ENCODE assay signal across 22 mouse cellular contexts in the genomic region with DNA sequence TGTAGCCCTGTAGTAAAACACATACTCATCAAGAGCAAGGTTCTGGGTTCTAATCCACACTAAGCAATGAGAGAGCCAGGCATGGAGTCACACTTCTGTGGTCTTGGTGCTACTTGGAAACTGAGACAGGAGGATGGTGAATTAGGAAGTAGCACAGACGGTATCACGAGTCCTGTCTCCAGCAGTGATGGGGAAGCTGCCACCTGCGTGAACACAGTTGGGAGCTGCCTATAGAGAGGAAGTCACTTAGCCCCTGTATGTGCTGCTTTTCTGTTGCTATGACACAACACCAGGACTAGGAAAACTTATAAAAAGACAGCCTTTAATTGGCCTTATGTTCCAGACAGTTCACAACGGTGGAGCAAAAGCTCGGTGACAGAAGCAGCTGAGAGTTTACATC. TPM values are rescaled to one million over a fixed set of nuclear protein-coding genes. Genes with fewer than 3 reads are reported as not detected.
DNase-seq lines count a peak whose midpoint lies in the region; ATAC-seq and TF ChIP-seq lines count a peak whose summit lies in the region.
"Had no signal": no experiment of that assay in that cellular context is flagged by ENCODE, and none has a peak within 500 bp of the region (broad histone marks: within the 10 kb centered on the region; RNA-seq: fewer than 3 reads in every experiment).

No protein-coding gene starts in this region.

- H3K27ac ChIP-seq in MEL (ENCODE audit: control insufficient read depth, low read depth, low read length) = no peak overlapping the region
- H3K27ac ChIP-seq: embryonic facial prominence, embryonic 15.5 days; forebrain, embryonic 15.5 days; hindbrain, embryonic 10.5 days; hindbrain, embryonic 15.5 days had no signal

- no peak for TF ChIP-seq POLR2A in MEL (IDR thresholded peaks at IDR 0.05; ENCODE audit: control insufficient read depth in 1 of 2, insufficient read depth in 1 of 2, low read depth in 1 of 2, low read length in 2 of 2, poor library complexity in 1 of 2)

- peaks cover 0 to 16% of the 10 kb centered on the region in 2 experiments; a peak in 2 of 4 replicates for H3K36me3 ChIP-seq in MEL (ENCODE audit: control insufficient read depth in 1 of 2, insufficient read depth in 2 of 2, low read length in 2 of 2)
- H3K36me3 ChIP-seq in splenic B cell, adult 2 months (ENCODE audit: control insufficient read depth, insufficient read depth, low read length, poor library complexity, severe bottlenecking) = no peaks in the 10 kb centered on the region
- H3K36me3 ChIP-seq: embryonic facial prominence, embryonic 15.5 days; forebrain, embryonic 15.5 days; G1E; heart, embryonic 12.5 days; hindbrain, embryonic 10.5 days; hindbrain, embryonic 15.5 days had no signal

- peak; percentile 68 for ATAC-seq in granulocyte monocyte progenitor cell, adult 5-6 weeks (replicated peaks; ENCODE audit: poor library complexity, severe bottlenecking)
- ATAC-seq: activated CD4-positive, CD25-positive, alpha-beta regulatory T cell, adult 4 months; CD4-positive, CD25-positive, alpha-beta regulatory T cell, adult 4 months; forebrain, embryonic 15.5 days; Patski had no signal

- TF ChIP-seq RAD21 in MEL (IDR thresholded peaks at IDR 0.05; ENCODE audit: low read depth, low read length) = no peak

- TF ChIP-seq EP300 in MEL (IDR thresholded peaks at IDR 0.05; ENCODE audit: low read depth in 1 of 2, low read length in 2 of 2) = no peak; a peak in 1 of 4 replicates

- H3K9me3 ChIP-seq in MEL (replicated peaks; ENCODE audit: insufficient read depth, low read length) = no peaks in the 10 kb centered on the region
- H3K9me3 ChIP-seq: embryonic facial prominence, embryonic 15.5 days; forebrain, embryonic 15.5 days; G1E; heart, embryonic 12.5 days; hindbrain, embryonic 10.5 days; hindbrain, embryonic 15.5 days had no signal

- peak; percentile 19 for DNase-seq in A20 (ENCODE audit: low read depth, low spot score)
- peak; percentile 61 for DNase-seq in MEL (ENCODE audit: low read depth, low spot score)
- DNase-seq in splenic B cell, adult 2 months (ENCODE audit: low read depth, low spot score) = peak; percentile 12
- no peak for DNase-seq in cerebellum, postnatal 36 days
- no peak for DNase-seq in thymus, postnatal 0 days (ENCODE audit: low spot score)
- DNase-seq: adrenal gland, postnatal 14 days; B cell, adult 2 months; cerebellum, adult 18-20 months; cerebellum, adult 9-11 months; embryo, embryonic 11 days; gastrocnemius, postnatal 10 days had no signal

- no peak overlapping the region for H3K9ac ChIP-seq in MEL (ENCODE audit: control insufficient read depth, low read depth, low read length, poor library complexity, severe bottlenecking)
- H3K9ac ChIP-seq: embryonic facial prominence, embryonic 15.5 days; forebrain, embryonic 15.5 days; heart, embryonic 12.5 days; hindbrain, embryonic 15.5 days had no signal

- TF ChIP-seq CTCF in MEL (IDR thresholded peaks at IDR 0.05 in 2 of 3, conservative IDR thresholded peaks at IDR 0.05 in 1 of 3; ENCODE audit: control insufficient read depth in 1 of 3, insufficient read depth in 1 of 3, low read depth in 2 of 3, low read length in 3 of 3, poor library complexity in 1 of 3, severe bottlenecking in 1 of 3) = no peak

- H3K4me1 ChIP-seq in MEL (ENCODE audit: control insufficient read depth in 1 of 2, insufficient read depth in 2 of 2, low read length in 2 of 2) = peaks cover 9 to 30% of the 10 kb centered on the region in 2 experiments
- H3K4me1 ChIP-seq: embryonic facial prominence, embryonic 15.5 days; forebrain, embryonic 15.5 days; heart, embryonic 12.5 days; hindbrain, embryonic 10.5 days; hindbrain, embryonic 15.5 days had no signal

- H3K4me3 ChIP-seq in MEL (ENCODE audit: control insufficient read depth in 1 of 2, insufficient read depth in 1 of 2, low read depth in 2 of 2, low read length in 2 of 2) = no peak overlapping the region
- H3K4me3 ChIP-seq: embryonic facial prominence, embryonic 15.5 days; erythroblast, embryonic 14.5 days; forebrain, embryonic 15.5 days; heart, embryonic 12.5 days; hindbrain, embryonic 10.5 days; hindbrain, embryonic 15.5 days had no signal

- no peaks in the 10 kb centered on the region for H3K79me2 ChIP-seq in MEL (ENCODE audit: control insufficient read depth, insufficient read depth, low read length, poor library complexity)

- H3K27me3 ChIP-seq in MEL (ENCODE audit: control insufficient read depth in 1 of 2, insufficient read depth in 2 of 2, low read length in 2 of 2) = no peaks in the 10 kb centered on the region
- H3K27me3 ChIP-seq in splenic B cell, adult 2 months (ENCODE audit: control insufficient read depth, insufficient read depth, low read length, poor library complexity, severe bottlenecking) = no peaks in the 10 kb centered on the region
- H3K27me3 ChIP-seq: embryonic facial prominence, embryonic 15.5 days; forebrain, embryonic 15.5 days; hindbrain, embryonic 15.5 days had no signal

TF ChIP-seq in MEL, 35 proteins besides CTCF, POLR2A, EP300 and RAD21:
- no peak for TF ChIP-seq USF2 (IDR thresholded peaks at IDR 0.05; ENCODE audit: borderline replicate concordance in 1 of 2, insufficient read depth in 1 of 2, low read depth in 1 of 2, low read length in 2 of 2)
- TF ChIP-seq MEF2A (IDR thresholded peaks at IDR 0.05; ENCODE audit: extremely low read depth, insufficient replicate concordance, low read depth, low read length, poor library complexity, severe bottlenecking) = no peak
- no peak for TF ChIP-seq TBP (IDR thresholded peaks at IDR 0.05; ENCODE audit: low read depth, low read length)
- TF ChIP-seq MXI1 (IDR thresholded peaks at IDR 0.05; ENCODE audit: low read depth, low read length) = no peak
- TF ChIP-seq SMC3 (IDR thresholded peaks at IDR 0.05; ENCODE audit: low read depth, low read length) = no peak
- TF ChIP-seq ELF1 (IDR thresholded peaks at IDR 0.05; ENCODE audit: low read depth, low read length) = no peak
- no peak for TF ChIP-seq HCFC1 (IDR thresholded peaks at IDR 0.05; ENCODE audit: low read depth, low read length)
- TF ChIP-seq POLR2AphosphoS5 (IDR thresholded peaks at IDR 0.05; ENCODE audit: borderline replicate concordance, low read depth, low read length) = no peak
- TF ChIP-seq CHD1 (IDR thresholded peaks at IDR 0.05; ENCODE audit: low read depth, low read length) = no peak
- TF ChIP-seq NRF1 (IDR thresholded peaks at IDR 0.05; ENCODE audit: insufficient read depth, low read depth, low read length, poor library complexity, severe bottlenecking) = no peak
- TF ChIP-seq POLR2AphosphoS2 (IDR thresholded peaks at IDR 0.05; ENCODE audit: low read length) = no peak
- TF ChIP-seq UBTF (IDR thresholded peaks at IDR 0.05; ENCODE audit: borderline replicate concordance, insufficient read depth, low read depth, low read length) = no peak
- no peak for TF ChIP-seq MAFK (IDR thresholded peaks at IDR 0.05; ENCODE audit: borderline replicate concordance, low read depth, low read length)
- TF ChIP-seq MAX (IDR thresholded peaks at IDR 0.05; ENCODE audit: low read length) = no peak
- no peak for TF ChIP-seq MYB (IDR thresholded peaks at IDR 0.05; ENCODE audit: low read depth, low read length)
- no peak for TF ChIP-seq TAL1 (IDR thresholded peaks at IDR 0.05; ENCODE audit: low read length)
TF ChIP-seq in MEL: peak in this region for 0.

RNA-seq across cellular contexts. Expression of gene Csf3r, which starts 6.4 kb away (rescaled TPM):
- not detected in 2 replicates for total RNA-seq in MEL (2012; rRNA removed)
- polyA plus RNA-seq in MEL (2012; ENCODE audit: insufficient read depth in 1 of 2, insufficient read length in 2 of 2, low read depth in 1 of 2, low replicate concordance in 2 of 2, missing spikeins in 1 of 2) = under 1 TPM in 1 of 2 experiments, not detected in 1; 0.06 TPM
- 111 and 141 TPM in 2 replicates for total RNA-seq in granulocyte monocyte progenitor cell, adult 5-6 weeks (2014; fragmentation: Nextera tagmentation)
- 81.6 and 90.2 TPM in 2 replicates for total RNA-seq in granulocyte monocyte progenitor cell, adult 5-6 weeks (2017)
- polyA plus RNA-seq in thymus, postnatal 0 days (2015; fragmentation: Nextera tagmentation; extraction: Ambion mirVana) = 0.43 and 0.48 TPM in 2 replicates
- polyA plus RNA-seq: CD4-positive, CD25-positive, alpha-beta regulatory T cell, adult 4 months; Patski had no signal

RNA-seq across cellular contexts. Expression of gene Mrps15, which starts 16.0 kb away (rescaled TPM):
- total RNA-seq in MEL (2012; rRNA removed) = 91.5 and 92.9 TPM in 2 replicates
- 100 to 1,000 TPM in 1 of 2 experiments, not detected in 1; 157 TPM for polyA plus RNA-seq in MEL (2012; ENCODE audit: insufficient read depth in 1 of 2, insufficient read length in 2 of 2, low read depth in 1 of 2, low replicate concordance in 2 of 2, missing spikeins in 1 of 2)
- total RNA-seq in granulocyte monocyte progenitor cell, adult 5-6 weeks (2014; fragmentation: Nextera tagmentation) = 135 and 152 TPM in 2 replicates
- total RNA-seq in granulocyte monocyte progenitor cell, adult 5-6 weeks (2017) = 64.2 and 89.9 TPM in 2 replicates
- 118 and 143 TPM in 2 replicates for polyA plus RNA-seq in thymus, postnatal 0 days (2015; fragmentation: Nextera tagmentation; extraction: Ambion mirVana)

RNA-seq across cellular contexts. Expression of gene Oscp1, which starts 27.7 kb away (rescaled TPM):
- total RNA-seq in MEL (2012; rRNA removed) = 4.2 and 5.7 TPM in 2 replicates
- 1 to 10 TPM in 1 of 2 experiments, not detected in 1; 7.6 TPM for polyA plus RNA-seq in MEL (2012; ENCODE audit: insufficient read depth in 1 of 2, insufficient read length in 2 of 2, low read depth in 1 of 2, low replicate concordance in 2 of 2, missing spikeins in 1 of 2)
- total RNA-seq in granulocyte monocyte progenitor cell, adult 5-6 weeks (2014; fragmentation: Nextera tagmentation) = 4.6 and 12.2 TPM in 2 replicates
- 4.4 and 20.5 TPM in 2 replicates for total RNA-seq in granulocyte monocyte progenitor cell, adult 5-6 weeks (2017)
- polyA plus RNA-seq in thymus, postnatal 0 days (2015; fragmentation: Nextera tagmentation; extraction: Ambion mirVana) = 4.8 and 5.0 TPM in 2 replicates
- polyA plus RNA-seq: erythroblast, embryonic 14.5 days had no signal

Comparison
In these comparisons a context has a peak if more than half of its experiments do, and no peak if none do; other contexts are left out.
1. DNase-seq: peak in A20 (single experiment), MEL (single experiment) and splenic B cell, adult 2 months (single experiment); none in cerebellum, postnatal 36 days (0 of 2) and thymus, postnatal 0 days (single experiment).
2. RNA of gene Csf3r, which starts 6.4 kb away (total RNA-seq): 81.6 to 141 TPM in granulocyte monocyte progenitor cell, adult 5-6 weeks; not detected in MEL; every median in the first group is over 10 times any median in the second.